Mouse (Mus musculus) CD4-positive, CD25-positive, alpha-beta regulatory T cell, adult 2 months (primary cell): ENCODE data around the gene Diaph3.

Experiments
- DNase-seq: peaks from one replicate; pipeline ENCODE4 v3.0.0-alpha.2; 2012; ENCODE audit warnings: low read depth, low spot score

The Diaph3 gene

GRCm38 (mm10) chr14:87083911-87084310, 57.1 kb downstream of the Diaph3 start:
- no peak for DNase-seq

- peak; percentile 64 for DNase-seq
Observed at GRCm38 (mm10) chr14:87079725-87080124, 61.3 kb downstream of the Diaph3 start.

DNA sequence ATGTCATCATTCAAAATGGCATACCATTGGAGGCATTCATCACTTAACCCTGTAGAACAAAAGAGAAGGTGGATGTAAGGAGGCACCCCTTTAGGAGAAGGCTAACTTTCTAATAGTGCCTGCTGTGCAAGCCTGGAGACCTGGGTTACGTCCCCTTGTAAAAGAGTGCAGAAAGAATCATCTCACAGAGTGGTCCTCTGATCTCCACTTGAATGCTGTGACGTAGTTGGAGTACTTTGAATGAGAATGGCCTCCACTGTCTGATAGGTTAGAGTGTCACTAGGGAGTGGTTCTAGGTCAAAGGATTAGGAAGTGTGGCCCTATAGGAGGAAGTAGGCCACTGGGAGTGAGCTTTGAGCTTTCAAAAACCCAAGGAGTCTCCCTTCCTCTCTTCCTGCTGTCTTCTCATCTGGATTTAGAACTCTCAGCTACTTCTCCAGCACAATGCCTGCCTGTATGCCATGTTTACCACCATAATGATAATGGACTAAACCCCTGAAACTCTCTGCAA, 66.0 kb downstream of the Diaph3 start:
- no peak for DNase-seq

- DNase-seq = no peak
Observed at GRCm38 (mm10) chr14:87064281-87064680, 76.8 kb downstream of the Diaph3 start.

DNA sequence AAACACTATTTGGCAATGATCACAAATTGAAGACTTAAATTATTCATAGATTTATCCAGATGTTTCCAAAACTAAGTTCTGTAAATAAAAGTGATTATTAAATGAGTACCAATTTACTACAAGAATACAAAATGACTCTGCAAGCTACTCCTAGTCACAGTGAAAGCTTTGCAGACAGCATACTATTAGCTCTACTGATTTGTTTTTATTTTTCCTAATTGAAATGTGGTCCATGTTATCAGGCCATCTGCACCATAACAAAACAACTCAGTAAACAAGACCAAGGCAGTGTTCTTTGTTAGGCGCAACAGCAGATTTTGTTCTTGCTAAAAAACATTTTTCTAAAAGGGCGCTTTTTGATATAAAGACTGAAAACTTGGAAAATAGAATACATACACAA, 84.9 kb downstream of the Diaph3 start:
- no peak for DNase-seq

GRCm38 (mm10) chr14:87051187-87051586, 89.8 kb downstream of the Diaph3 start:
- peak; percentile 66 for DNase-seq

GRCm38 (mm10) chr14:87044401-87044806, 96.6 kb downstream of the Diaph3 start:
- DNase-seq = no peak

DNA sequence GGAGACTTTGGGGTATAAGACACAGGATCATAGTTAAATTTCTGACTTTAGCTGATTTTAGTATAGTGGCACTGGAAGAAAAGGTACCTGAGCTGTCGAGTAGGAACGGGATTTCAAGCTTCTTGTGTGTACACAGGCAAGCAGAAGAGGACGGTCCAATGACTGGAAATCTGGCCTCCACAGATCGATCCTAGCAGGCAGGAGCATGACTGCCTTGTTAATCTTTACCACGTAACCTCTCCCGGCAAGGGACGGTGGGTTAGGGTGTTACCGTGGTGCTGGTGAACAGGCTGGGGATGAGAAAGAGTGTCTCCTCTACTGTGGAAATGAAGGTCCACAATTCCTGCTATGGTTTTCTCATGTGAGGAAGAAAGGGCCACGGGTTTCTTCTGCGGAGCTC, 120.8 kb downstream of the Diaph3 start:
- no peak for DNase-seq

GRCm38 (mm10) chr14:87019687-87020086, 121.3 kb downstream of the Diaph3 start:
- no peak for DNase-seq

DNA sequence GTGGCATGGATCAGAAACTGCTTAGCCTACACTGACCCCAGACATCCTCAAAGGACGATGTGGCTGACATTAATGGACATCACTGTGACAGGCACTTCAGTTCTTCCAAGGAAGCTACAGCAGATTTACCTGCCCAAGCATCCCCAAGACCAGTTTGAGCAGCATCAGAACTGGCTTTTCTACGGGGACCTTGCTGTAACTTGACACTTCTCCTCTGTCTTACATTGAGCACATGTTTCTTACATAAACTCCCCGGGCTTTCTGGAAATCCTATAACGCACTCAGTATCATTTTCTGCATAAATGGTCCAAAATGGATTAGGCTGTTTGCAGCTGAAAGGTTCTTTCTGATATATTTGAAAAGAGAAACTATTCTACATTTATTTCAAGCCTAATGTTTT, 143.7 kb downstream of the Diaph3 start:
- DNase-seq = no peak

DNA sequence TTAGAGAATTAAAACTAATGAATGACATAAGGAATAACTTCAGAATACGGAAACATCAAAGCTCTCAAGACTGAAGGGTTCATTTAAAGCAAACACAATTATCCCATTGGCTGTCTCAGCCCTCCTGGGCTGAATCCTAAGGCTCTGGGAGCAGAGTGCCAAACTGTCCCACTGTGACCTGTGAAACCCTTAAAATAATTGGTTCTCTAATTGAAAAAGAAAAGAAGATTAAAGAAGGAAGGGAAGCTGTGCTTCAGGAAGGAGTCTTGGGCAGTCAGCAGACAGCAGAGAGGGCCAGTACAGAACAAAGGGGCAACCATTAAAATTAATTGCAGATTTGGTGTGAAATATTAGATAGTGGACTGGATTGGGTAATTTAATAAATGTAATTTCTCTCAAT, 189.9 kb downstream of the Diaph3 start:
- DNase-seq = no peak

DNA sequence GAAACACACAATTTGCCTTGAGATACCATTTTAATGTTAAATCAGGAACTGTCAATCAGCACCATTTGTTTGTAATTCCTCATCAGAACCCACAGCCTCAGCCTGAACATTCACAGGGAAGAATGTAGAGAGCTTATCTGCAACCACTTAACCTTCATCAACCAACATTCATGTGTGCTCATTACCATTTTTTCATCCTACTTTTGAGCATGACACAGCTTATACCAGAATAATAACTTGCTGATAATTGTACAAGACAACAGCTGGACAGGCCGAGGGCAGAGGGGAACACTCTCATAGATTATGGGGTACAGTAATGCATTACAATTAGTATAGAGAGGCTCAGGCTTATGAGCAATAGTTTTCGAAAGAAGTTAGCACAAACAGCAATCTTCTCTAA, 203.1 kb downstream of the Diaph3 start:
- DNase-seq = no peak

DNA sequence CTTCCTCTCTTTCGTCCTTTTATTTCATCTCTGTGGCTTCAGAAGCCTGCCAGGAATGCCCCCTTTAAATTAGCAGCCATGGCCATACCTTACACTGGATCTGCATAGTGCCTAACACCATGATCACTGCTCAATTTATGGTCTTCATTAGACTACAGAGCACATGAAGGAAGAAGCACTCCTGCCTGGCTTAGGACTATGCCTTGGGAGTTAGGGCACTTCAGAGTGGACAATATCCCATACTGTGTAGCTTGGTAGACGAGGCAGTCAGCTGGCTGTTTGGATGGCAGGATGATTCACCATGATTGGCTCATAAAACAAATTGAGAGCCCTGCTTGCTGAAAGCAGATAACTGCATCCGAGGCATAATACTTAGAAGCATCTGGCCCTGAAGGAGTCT, 204.6 kb downstream of the Diaph3 start:
- DNase-seq = no peak

DNA sequence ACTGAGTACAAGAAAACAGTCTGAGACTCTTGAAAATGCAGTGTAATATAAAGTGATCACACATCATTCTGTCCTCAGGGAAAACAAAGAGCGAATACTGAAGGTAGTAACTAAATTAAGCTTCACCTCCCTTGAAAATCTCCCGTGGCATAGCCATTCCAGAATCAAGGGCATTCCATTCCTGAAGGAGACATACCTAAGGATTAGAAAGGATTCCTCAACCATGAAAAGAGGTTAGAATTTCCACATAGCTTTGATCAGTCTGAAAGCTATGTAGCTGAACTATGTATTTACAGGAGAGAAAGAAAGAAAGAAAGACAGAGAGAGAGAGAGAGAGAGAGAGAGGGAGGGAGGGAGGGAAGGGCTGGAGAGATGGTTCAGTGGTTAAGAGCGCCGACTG, 210.3 kb downstream of the Diaph3 start:
- no peak for DNase-seq

- DNase-seq = no peak
Observed at GRCm38 (mm10) chr14:86926827-86927226, 214.2 kb downstream of the Diaph3 start.

DNA sequence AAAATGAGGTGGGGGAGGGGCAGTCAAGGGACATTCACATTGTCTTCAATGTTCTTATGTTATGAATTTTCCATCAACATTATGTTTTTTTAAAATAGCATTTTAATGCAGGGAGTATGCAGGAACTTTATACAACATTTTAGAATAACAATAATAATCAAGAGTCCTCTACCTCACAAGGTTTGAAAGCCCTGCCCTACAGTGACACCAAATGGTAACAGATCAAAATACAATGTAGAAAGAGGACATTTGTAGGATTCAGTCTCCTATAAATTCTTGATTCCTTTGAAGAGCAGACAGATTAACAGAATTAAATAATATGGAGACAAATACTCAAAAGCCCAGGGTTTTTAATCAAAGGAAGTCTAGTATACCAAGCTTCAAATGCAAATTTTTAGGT, 242.1 kb downstream of the Diaph3 start:
- DNase-seq = peak; percentile 14

GRCm38 (mm10) chr14:86889070-86889804, 251.8 kb downstream of the Diaph3 start:
- DNase-seq = no peak

DNA sequence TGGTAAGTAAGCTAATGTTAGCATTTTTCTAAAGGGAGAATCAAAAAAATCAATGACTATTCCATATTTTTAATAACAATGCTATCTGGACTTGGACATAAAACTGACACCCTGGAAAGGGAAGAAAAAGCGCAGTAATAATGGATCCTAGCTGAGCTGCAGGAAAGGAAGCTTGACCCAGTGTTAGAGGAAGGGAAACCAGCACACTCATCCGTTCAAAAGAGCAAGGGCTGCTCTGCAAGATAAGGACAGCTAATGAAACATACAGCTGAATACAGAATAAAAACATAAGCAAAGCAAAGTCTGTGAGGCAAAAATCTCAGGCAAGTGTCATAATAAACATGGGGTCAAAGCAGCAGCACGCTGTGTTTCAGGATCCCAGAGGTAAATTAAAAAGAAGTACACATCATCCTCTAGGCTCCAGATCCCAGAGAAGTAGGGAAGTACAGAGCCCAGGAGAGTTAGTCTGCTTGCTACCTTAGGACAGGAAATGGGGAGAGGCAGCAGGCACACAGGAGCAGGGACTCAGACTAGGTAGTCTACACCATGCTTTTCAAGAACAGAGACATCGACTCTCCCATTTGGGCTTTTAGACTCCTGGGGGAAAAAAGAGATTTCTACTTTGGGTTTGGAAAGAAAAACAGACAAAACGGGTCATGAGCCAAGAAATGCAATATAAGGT, 255.5 kb downstream of the Diaph3 start:
- no peak for DNase-seq

GRCm38 (mm10) chr14:86869536-86869935, 271.5 kb downstream of the Diaph3 start:
- peak; percentile 39 for DNase-seq

- no peak for DNase-seq
Observed at GRCm38 (mm10) chr14:86867143-86867542, 273.9 kb downstream of the Diaph3 start.

DNA sequence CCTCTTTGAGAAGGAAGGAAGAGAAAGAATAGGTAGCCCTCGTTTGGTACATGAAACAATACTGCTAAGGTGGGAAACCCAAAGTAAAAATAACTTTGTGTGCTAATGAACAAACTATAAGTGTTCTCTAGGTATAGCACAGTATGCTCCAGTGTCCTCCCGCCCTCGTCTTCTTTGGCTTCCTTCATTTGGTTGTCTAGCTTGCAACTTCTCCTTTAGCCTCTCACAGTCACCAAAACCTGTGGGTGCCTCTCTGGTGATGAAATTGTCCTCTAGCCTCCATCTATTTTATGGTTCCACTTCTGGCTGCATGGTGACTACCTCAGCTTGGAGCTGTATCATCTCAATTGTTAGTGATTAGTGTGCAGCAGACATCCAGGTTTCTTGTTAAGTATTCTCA, 277.0 kb downstream of the Diaph3 start:
- DNase-seq = no peak

GRCm38 (mm10) chr14:86861277-86861946, 279.6 kb downstream of the Diaph3 start:
- peak; percentile 24 for DNase-seq
